Mouse (Mus musculus): ENCODE measurements around the gene Epha4. TPM values are rescaled to one million over a fixed set of nuclear protein-coding genes. Genes with fewer than 3 reads are reported as not detected.

Gene Epha4
- total RNA-seq, 2 experiments from 2014 or later: 0.09 to 1.2 TPM

DNA sequence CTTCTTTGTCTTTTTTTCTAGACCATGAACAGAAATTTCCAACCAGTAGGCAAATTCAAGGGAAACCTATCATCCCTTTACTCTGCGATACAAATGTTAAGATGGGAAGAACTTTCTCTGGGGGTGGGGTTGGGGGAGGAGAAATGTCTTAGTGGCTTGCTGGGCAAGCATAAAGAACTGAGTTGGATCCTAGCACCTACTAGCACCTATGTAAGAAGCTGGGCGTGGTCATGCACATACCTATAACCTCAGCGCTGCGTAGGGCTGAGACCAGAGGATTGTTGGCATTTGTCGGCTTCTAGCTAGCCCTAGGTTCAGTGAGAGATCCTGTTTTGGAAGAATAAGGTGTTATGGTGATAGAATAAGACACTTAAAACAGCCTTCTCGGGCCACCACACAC, 24.7 kb downstream of the Epha4 start:
- ATAC-seq (replicated peaks; ENCODE audit: low FRiP score, low TSS enrichment, poor library complexity, severe bottlenecking): no peak

DNA sequence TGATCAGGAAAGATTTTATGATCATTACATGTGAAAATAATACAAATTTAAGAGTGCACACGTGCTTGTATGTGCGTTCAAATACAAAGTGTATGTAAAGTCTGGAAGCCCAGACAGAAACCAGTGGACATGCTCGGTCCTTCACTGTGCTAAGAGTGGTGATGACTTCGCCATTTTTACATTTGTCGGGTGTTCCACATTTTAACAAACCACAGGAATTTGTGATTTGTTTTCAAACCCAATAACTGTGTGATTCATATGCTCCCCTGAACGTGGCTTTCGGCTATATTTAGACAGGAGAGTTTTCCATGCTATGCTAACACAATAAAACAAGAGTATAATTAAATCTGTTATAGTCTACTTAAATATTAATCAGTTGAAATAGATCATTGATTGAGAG, 25.5 kb downstream of the Epha4 start:
- no peak for ATAC-seq (replicated peaks; ENCODE audit: low FRiP score, low TSS enrichment, poor library complexity, severe bottlenecking)

DNA sequence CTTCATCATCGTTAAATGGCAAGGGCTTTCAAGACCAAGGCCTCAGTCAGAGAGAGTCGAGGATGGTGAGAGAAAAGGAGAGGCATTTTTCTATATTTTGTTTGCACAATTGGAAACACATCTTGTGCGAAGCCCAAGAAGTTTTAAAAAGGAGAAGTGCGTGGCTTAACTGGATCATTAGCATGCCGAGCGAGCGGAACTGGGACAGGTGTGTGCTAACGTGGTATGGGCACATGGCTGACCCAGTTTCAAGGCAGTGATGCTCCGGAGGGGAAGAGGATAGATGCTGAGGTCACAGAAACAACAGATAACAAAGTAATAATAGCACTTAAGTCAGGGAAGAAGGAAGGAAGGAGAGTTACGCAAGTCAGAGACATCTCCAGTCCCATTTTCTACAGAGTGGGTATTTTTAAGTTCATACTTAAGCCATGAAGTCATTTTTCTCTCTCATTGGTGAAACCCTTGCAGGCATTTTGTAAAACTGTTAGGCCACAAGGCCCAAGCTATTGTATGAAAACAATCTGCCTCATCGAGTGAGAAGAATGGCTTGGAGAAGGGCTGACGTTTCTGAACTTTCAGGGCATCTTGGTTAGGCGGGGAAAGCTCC, 26.9 kb downstream of the Epha4 start:
- no peak for ATAC-seq (replicated peaks; ENCODE audit: low FRiP score, low TSS enrichment, poor library complexity, severe bottlenecking)

DNA sequence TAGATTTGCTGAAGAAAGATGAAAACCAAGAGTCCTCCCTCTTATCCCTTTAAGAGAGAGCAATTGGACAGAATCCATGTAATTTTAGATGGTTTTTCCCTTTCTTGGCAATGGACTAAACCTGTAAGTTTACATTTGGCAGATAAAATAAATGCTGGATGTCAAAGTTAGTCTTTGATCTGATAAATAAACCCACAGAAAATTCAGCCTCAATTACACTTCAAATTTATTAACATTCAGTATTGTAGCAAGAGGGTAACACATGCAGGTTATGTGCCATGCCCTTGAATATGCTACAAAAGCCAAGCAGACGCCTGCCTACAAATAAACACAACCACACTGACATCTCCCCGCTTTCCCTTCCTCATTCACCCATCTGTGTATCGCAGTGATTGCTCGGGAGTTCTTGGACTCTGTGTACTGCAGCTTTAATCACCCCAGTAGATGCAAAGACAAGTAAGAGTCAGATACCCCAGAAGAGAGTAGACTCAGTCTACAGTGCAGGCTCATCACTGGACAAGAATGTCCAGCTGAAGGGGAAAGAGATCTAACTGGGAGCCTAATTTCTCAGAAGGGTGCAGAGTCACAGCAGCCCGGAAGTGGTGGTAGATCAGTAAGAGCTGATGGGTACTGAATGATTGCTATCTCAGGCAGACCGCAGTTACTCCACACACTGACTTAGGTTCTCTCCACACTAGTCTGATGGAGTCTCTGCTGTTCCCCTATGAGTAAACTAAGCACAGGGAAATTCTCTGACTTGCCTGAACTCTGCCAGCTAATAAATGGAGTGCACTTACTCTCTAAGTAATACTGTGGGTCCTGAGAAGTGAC, 29.9 kb downstream of the Epha4 start:
- ATAC-seq (replicated peaks; ENCODE audit: low FRiP score, low TSS enrichment, poor library complexity, severe bottlenecking): no peak

DNA sequence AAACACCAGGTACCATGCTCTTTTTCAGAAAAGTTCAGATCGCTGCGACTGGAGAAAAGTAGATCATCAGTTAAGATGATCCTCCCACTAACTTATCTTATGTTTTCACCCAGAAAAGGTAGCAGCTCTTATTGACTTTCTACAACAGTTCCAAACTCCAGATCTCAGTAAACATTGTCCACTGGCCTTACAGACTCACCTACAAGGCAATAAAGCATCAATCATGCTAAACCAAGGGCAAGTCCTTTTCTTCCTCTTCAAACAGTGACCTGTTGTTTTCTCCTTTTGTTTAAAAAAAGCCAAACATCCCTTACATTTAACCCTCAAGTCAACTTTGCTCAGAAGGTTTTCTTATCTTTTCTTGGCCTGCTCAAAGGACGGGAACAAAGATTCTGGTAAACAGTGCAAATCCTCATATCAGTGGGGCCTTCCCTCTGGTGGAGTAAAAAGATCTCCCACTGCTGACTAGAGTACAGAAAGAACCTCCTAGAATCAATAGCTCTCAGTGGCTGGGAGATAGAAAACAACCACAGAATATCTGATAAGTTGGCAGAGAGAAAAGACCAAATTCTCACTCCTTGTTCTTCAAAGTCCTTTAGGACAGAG, 39.0 kb downstream of the Epha4 start:
- ATAC-seq (replicated peaks; ENCODE audit: low FRiP score, low TSS enrichment, poor library complexity, severe bottlenecking): 0 out of 2 replicates have a peak, but pooled peaks have one; percentile 22

DNA sequence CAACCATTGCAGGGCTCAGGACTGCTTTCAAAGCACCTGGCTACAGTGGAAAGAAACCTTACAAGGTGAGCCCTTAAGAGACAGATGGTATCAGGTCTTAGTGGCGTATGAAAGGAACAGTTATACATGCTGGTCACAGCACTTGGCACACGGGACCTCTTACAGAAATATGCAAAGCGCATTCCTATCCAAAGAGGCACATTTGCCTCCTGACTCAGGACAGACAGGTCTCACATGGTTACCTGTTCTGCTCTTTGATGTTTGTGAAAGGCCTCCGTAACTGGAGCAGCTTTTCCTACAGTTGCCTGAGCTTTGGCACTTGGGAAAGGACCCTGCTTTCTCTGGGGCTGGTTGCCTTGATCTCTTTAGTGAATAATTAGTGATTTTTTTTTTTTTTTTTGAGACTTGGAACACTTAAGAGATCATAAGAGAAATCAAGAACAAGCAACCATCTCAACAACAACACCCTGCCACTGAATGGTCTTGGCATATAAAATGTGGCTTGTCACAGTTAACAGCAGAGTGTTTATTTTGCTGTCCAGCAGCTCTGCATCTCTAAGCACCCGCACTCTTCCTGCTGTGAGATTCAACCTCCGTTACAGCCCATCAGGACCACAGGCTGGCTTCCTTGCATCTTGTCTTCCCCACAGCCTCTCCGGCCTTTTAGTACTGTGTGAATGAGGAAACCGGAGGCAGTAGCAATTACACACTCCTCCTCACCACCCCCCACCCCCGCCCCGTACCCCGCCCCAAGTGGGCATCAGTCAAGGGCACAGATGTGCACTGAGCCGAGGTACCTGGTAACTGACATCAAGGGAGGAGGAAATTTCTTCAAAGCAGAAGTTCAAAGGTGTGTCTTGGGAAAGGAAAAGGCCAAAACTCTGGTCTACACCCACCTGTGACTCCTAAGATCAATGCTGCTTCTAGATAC, 41.2 kb downstream of the Epha4 start:
- ATAC-seq (replicated peaks; ENCODE audit: low FRiP score, low TSS enrichment, poor library complexity, severe bottlenecking): no peak

DNA sequence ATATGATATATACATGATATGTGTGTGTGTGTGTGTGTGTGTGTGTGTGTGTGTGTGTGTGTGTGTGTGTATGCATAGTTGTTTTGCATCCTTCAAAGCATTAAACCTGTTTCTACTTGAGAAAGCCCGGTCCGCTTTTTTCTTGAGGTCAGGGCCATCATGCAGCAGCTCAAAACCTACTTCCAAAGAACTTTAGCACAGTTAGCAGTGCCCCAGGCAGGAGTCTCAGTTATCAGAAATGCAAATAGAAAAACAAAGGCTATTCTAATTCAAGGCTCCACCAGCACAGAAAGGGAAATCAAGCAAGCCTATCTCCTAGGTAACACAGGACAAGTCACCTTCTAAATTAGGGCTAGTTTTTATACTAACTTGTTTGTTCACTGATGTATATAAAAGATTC, 42.3 kb downstream of the Epha4 start:
- ATAC-seq (replicated peaks; ENCODE audit: low FRiP score, low TSS enrichment, poor library complexity, severe bottlenecking): no peak

DNA sequence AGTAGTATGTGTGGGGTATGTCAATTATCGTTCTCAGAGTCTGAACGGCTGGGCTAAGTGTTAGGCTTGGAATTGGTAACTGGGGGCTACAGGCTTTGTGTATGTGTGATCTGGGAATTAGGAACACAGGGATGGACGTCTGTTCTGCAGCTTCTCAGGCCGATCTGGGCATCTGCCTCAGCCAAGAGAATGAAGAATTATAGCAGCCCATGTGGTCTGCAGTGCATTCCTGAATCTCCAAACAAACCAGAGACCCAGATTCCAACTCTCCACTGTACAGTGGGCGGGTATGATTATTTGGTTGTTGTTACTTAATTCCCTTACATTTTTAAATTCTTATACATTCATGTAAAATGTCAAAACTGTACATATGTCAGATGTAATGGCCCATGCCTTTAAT, 43.4 kb downstream of the Epha4 start:
- ATAC-seq (replicated peaks; ENCODE audit: low FRiP score, low TSS enrichment, poor library complexity, severe bottlenecking): no peak

DNA sequence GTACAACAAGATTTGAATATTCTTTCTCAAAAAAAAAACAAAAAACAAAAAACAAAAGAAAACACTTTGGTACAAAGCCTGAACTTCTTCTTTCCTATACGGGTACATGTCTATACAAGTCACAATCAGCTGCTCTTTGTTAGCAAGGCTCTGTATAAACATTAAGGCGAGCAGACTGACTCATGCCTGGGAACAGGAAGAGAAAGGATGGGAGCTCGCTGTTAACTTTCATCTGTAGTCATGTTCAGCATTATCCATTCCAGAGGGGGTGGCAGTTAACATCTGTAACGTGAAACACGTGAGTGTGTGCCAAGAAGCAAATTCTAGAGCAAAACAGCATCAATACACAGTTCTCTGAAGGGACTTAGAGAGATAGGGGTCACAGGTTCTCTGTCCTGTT, 43.9 kb downstream of the Epha4 start:
- no peak for ATAC-seq (replicated peaks; ENCODE audit: low FRiP score, low TSS enrichment, poor library complexity, severe bottlenecking)

DNA sequence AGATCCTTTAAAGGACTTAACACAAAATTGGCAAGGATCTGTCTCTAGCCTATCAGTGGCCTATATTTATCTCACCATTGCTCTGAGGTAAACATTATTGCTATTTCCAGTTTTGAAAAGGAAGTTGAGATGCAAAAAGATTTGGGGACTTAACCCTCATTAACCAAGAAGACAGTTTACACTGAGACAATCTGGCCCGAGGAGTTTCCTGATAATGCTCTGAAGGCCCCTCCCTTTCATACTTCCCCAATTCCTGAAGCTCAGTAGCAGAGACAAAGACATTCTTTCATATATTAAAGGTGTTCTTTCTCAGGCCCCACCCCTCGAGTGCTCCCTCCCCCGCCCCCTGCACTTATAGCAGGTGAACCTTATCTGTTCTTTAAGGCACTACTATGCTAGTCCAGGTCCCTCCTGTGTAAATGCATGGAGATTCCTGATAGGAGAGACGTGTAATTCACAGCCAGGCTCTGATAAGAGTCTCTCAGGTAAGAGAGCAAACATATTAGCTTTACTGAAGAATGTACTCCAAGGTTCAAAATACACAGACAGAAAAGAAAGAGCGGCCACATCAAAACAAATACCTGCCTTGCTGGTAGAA, 46.1 kb downstream of the Epha4 start:
- ATAC-seq (replicated peaks; ENCODE audit: low FRiP score, low TSS enrichment, poor library complexity, severe bottlenecking): no peak

DNA sequence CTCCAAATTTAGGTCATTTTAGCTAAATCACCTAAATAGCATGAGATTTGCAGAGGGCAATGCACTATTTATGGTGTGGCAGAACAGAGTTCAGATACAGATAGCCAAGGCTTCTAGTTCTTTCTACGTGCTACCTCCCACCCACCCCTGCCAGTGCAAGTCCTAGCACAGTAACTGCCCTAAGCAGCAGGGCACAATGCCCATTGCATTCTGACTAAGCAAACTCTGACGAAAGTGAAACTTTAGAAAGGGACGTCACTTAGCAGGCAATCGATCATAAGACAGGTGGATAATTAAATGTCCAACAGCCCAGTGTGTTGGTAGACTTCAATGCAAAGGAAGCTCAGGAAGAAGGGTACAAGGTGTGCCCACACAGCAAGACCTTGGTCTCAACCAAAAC, 49.4 kb downstream of the Epha4 start:
- peak; percentile 37; the same call in 1 of the 2 replicates for ATAC-seq (replicated peaks; ENCODE audit: low FRiP score, low TSS enrichment, poor library complexity, severe bottlenecking)

DNA sequence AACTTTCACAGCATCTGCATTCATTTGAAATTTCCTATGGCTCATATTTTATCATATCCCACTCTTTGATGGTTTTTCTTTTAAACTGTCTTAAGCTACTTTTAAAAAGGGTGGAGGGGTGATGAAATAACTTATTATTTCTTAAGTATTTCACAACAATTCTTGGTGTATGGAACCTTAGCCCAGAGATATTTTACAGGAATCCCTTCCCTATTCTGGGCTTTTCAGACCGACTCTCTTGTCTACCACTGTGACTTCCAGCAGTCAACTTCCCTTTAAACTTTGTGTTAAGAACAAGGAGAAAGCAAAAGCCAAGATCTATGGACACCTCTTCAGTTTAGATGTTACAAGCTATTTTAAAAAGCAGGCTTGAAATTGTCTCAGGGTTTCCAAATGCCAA, 50.8 kb downstream of the Epha4 start:
- no peak for ATAC-seq (replicated peaks; ENCODE audit: low FRiP score, low TSS enrichment, poor library complexity, severe bottlenecking)

DNA sequence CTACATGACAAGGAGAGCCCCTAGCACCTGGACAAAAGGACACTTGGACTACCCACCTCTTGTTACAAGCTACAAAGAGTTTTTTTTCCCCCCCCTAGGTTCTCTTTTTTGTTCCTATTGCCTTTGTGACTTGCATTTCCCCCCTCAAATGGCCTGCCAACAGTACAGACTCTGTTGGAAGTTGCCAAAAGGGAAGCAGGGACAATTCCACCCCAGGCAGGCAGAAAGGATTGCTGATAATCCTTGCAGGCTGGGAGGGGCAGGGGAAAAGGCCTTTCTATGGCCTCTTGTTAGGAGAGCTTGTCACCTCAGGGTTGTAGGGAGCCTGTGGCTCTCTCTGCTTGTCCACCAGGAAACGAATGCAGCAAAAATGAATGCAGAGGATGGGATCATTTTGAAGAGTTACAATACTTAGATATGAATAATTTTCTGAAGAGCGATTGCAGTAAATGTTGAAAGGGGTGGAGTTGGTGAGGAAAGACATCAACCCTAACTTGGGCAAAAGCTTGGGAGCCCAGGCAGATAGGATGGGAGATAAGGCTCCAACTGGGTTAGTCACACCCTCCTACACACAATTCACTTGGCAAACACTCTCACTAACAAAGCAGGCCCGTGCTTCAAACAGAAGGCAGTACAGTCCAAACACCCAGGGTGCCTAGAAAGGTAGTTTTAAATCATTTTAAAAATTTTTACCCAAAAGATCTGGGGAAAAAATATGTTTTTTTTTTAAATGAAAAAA, 52.8 kb downstream of the Epha4 start:
- ATAC-seq (replicated peaks; ENCODE audit: low FRiP score, low TSS enrichment, poor library complexity, severe bottlenecking): no peak

DNA sequence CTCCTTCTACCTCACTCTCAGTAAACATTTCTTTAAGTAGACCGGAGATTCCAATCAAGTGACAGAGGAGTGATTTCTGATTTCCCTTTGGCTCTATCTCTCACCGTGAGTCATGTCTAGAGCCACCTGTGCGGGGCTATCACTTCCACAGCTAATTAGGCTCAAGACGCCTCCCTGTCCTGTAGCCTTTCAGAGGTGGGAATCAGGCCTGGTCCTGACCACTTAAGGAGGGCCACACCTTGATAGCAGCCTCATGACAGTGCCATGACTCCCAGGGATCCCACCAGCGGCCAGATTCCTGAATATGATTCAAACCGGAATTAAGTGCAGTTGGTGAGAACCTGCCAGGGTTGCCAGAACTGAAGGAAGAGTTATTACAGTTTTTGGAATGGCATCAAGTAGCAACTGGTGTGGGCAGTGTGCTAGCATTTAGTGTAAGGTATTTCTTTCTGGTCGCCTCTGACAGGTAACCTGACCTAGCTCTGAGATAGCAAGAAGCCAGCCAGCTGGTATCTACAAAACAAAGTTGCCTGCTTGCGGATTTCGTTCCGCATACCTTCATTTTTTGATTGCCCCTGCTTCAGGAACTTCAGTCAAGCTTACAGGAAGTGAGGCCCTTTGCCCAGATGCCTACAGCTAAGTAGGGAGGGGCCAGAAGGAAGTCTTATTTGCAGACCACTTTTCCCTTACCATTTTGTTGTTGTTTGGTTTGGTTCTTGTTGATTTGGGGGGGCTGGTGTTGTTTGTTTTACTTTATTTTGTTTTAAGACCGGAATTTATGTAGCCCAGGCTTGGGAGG, 53.9 kb downstream of the Epha4 start:
- no peak for ATAC-seq (replicated peaks; ENCODE audit: low FRiP score, low TSS enrichment, poor library complexity, severe bottlenecking)

DNA sequence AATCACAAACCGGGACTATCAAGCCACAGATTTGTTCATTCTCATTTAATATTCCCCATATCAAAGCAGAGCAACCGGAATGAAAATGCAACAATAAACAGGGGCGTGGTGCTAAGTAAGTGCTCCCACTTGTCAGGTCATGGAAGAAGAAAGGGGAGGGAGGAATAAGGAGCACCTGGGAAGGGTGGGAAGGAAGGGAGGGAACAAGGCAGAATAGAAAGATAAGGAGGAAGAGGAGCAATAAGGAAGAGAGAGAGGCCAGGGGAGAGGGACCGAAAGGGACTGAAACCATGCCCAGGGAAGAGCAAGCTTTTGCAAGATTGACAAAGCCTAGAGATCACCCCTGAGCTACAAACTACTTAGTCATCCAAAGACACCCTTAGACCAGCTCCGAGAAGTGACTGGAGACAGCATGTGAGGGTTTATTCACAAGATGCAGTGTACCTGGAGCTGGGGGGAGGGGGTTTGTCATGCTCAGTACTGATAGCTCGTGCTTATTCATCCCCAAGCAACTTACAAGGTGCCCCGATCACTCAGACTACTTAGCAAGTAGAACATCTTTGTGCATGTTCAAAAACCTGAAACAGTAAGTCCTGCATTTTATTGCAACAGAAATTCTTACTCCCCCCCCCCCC, 56.0 kb downstream of the Epha4 start:
- ATAC-seq (replicated peaks; ENCODE audit: low FRiP score, low TSS enrichment, poor library complexity, severe bottlenecking): no peak

DNA sequence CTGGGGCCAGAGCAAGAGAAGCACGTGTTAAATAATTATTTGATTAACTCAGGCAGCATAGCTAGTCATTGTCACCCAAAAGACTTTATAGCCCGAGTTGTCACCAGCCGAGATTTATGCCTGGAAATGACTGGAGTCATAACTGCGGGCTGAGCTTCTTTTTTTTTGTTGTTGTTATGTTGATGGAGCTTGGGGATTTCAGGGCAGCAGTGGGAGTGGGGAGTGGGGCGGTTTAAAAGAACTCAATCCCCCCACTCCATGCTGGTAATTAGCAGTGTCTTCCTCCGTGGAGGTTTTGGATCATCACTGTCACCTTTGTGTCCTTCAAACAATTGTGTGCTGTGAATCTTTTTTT, 57.5 kb downstream of the Epha4 start:
- ATAC-seq (replicated peaks; ENCODE audit: low FRiP score, low TSS enrichment, poor library complexity, severe bottlenecking): no peak

DNA sequence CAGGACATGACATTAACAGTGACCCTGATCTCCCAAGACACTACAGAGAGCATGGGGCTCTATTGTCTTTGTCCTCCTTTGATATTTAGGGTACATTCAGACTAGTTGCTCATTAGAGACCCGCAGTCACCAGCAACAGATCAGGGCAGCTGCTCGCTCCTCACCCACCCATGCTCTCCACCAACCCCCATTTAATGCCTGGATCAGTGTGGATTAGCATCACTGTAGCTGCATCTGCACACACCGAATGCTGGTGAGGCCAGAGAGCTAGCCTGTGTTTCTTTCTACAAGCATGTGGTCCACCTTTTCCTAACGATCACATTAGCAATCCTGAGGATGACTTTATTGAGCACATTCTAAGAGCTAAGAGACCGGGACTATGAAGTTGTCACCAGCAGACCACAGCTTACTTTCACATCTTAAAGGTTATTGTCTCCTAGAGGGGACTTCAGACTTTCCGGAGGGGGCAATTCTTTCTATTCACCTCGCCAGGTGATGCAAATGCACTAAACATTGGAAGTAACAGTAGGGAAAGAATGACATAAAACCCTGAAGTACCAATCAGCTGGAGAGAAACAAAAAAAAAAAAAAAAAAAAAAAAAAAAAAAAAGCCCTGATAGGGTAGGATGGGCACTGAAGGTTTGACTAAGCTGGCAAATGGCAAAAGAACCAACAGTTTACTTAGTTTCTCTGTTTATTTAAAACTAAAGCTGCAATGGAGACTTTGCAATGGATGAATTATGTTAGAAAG, 58.0 kb downstream of the Epha4 start:
- ATAC-seq (replicated peaks; ENCODE audit: low FRiP score, low TSS enrichment, poor library complexity, severe bottlenecking): no peak
